Mouse (Mus musculus) thymus, adult 2 months (tissue): ENCODE data around the gene Celf2. TPM values are rescaled to one million over a fixed set of nuclear protein-coding genes. Genes with fewer than 3 reads are reported as not detected.
"Not testable (repeated sequence)": the region's sequence is repeated elsewhere in the genome, so short reads cannot be mapped to it uniquely, and the experiment has no call there.

Experiments
- DNase-seq: peaks from one replicate; pipeline ENCODE4 v3.0.0; 2021
- H3K27ac ChIP-seq: fragments of 200-500 bp; 2 replicates; pipeline ENCODE4 v1.5.1; 2012; ENCODE audit warnings: low read length, control low read depth; ENCODE audit not compliant: control insufficient read depth, insufficient read depth
- H3K27me3 ChIP-seq: fragments of 200-500 bp; 2 replicates; pipeline ENCODE4 v1.6.1; 2012; ENCODE audit warnings: mild to moderate bottlenecking, low read length, moderate library complexity, mixed read lengths; ENCODE audit not compliant: control insufficient read depth, insufficient read depth
- H3K36me3 ChIP-seq: fragments of 200-500 bp; 2 replicates; pipeline ENCODE4 v1.6.1; 2012; ENCODE audit warnings: mild to moderate bottlenecking, low read length, moderate library complexity; ENCODE audit not compliant: control insufficient read depth, insufficient read depth
- H3K4me1 ChIP-seq: fragments of 200-500 bp; replicated peaks from 2 replicates; pipeline ENCODE4 v1.6.1; 2012; ENCODE audit warnings: low read length; ENCODE audit not compliant: control insufficient read depth, insufficient read depth
- H3K4me3 ChIP-seq: fragments of 200-500 bp; 2 replicates; pipeline ENCODE4 v1.5.1; 2012; ENCODE audit warnings: mild to moderate bottlenecking, low read length, control low read depth, moderate library complexity; ENCODE audit not compliant: control insufficient read depth, insufficient read depth
- CTCF ChIP-seq: fragments of 200-500 bp; IDR thresholded peaks from 2 replicates; pipeline ENCODE4 v1.5.1; 2012; ENCODE audit warnings: mild to moderate bottlenecking, control low read depth, low read length, moderate library complexity, borderline replicate concordance; ENCODE audit not compliant: control insufficient read depth, poor library complexity, insufficient read depth; ENCODE audit errors: extremely low read depth
- POLR2A ChIP-seq: fragments of 200-500 bp; IDR thresholded peaks from 2 replicates; pipeline ENCODE4 v1.6.1; 2012; ENCODE audit warnings: mild to moderate bottlenecking, low read length, control low read depth, moderate library complexity; ENCODE audit not compliant: control insufficient read depth, poor library complexity, insufficient read depth; ENCODE audit errors: extremely low read depth
- WGBS: fragments of 180-500 bp; shearing (Covaris S2); methylation state at CpG from one replicate; pipeline ENCODE4 v1.1.7; 2018; 5-methylcytosine and 5-hydroxymethylcytosine counted together
- polyA plus RNA-seq: library from polyadenylated mRNA; depleted of rRNA; stranded (reverse); fragments of >200 nt; gene quantifications from 2 replicates; pipeline ENCODE4 v1.2.3, GENCODE M21; 2012; rRNA removed

Celf2 gene
- polyA plus RNA-seq: 214 and 260 TPM in 2 replicates

GRCm38 (mm10) chr2:7509463-7509862 lies at the start of gene Celf2:
TSS of gene Celf2 (minus strand) at chr2:7509563.
- not testable (repeated sequence) for H3K27ac ChIP-seq, H3K4me3 ChIP-seq, H3K4me1 ChIP-seq, DNase-seq, H3K36me3 ChIP-seq, H3K27me3 ChIP-seq
- 91% methylated on average over 9 of the region's 9 CpGs for WGBS

GRCm38 (mm10) chr2:7555144-7555892 lies 46.0 kb upstream of the Celf2 start:
- Histone ChIP-seq H3K36me3 (no peaks in the 10 kb centered on the region), H3K27me3 (no peaks in the 10 kb centered on the region), H3K4me1 (no peaks in the 10 kb centered on the region), H3K27ac (no peak overlapping the region), H3K4me3 (no peak overlapping the region)
- no peak for TF ChIP-seq POLR2A
- WGBS: 92% methylated on average over 4 of the region's 4 CpGs
- no peak for DNase-seq

DNA sequence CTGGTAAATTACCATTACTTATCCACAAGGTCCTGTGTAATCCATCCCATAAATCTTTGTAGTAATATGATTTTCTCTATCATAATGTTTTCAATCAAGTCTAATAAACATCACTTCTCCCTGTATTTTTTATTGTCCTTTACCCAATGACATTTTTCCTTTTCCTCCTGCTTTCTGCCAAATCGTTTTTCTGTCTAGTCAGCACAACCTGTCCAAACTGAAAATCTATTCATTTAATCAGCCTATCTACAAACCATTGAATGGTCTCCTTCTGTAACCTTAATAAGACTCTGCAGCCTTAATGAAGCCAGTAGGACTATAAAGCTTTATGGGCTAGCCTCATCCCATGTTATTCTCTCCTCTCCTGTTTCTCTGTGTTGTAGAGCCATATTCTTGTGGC lies 45.2 kb upstream of the Celf2 start:
- H3K27ac ChIP-seq: no peak overlapping the region
- TF ChIP-seq POLR2A (no peak), CTCF (no peak)
- no peak overlapping the region for H3K4me3 ChIP-seq
- no peaks in the 10 kb centered on the region for H3K36me3 ChIP-seq
- H3K27me3 ChIP-seq: no peaks in the 10 kb centered on the region
- H3K4me1 ChIP-seq: no peaks in the 10 kb centered on the region
- no peak for DNase-seq
- 76% methylated on average over 1 of the region's 1 CpGs for WGBS

GRCm38 (mm10) chr2:7552887-7553286 lies 43.5 kb upstream of the Celf2 start:
- 80% methylated on average over 3 of the region's 3 CpGs for WGBS
- DNase-seq: no peak
- no peak for TF ChIP-seq CTCF
- TF ChIP-seq POLR2A: no peak
- H3K4me1 ChIP-seq: no peaks in the 10 kb centered on the region
- no peaks in the 10 kb centered on the region for H3K36me3 ChIP-seq
- H3K27me3 ChIP-seq: no peaks in the 10 kb centered on the region
- no peak overlapping the region for H3K27ac ChIP-seq
- no peak overlapping the region for H3K4me3 ChIP-seq

DNA sequence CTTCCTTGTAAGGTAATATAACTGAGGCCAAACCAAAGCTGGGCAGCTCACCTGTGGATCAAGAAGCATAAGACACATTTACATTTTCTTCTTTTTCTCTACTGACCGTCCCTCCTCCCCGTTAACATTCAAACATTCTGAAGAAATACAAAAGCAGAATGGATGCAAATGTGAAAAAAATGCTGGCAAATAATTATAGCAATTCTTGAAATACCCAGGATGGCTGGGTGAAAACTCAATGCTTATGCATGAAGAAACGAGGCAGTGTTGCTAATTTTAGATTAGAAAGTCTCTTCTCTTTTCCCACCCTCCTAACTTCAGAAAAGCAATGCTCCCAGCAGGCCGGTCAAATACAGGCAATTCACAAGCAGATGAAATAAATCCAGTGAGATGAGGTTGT lies 39.5 kb upstream of the Celf2 start:
- Histone ChIP-seq H3K27ac (no peak overlapping the region), H3K36me3 (no peaks in the 10 kb centered on the region), H3K27me3 (no peaks in the 10 kb centered on the region), H3K4me1 (no peaks in the 10 kb centered on the region), H3K4me3 (no peak overlapping the region)
- DNase-seq: no peak
- TF ChIP-seq CTCF: no peak
- WGBS: 80% methylated on average over 4 of the region's 4 CpGs

GRCm38 (mm10) chr2:7534615-7535204 lies 25.3 kb upstream of the Celf2 start:
- TF ChIP-seq POLR2A: no peak
- no peak for TF ChIP-seq CTCF
- 79% methylated on average over 5 of the region's 5 CpGs for WGBS
- no peak overlapping the region for H3K27ac ChIP-seq
- H3K4me1 ChIP-seq: no peaks in the 10 kb centered on the region
- no peaks in the 10 kb centered on the region for H3K36me3 ChIP-seq
- no peak overlapping the region for H3K4me3 ChIP-seq
- DNase-seq: no peak
- no peaks in the 10 kb centered on the region for H3K27me3 ChIP-seq

- TF ChIP-seq POLR2A (no peak), CTCF (no peak)
- WGBS: 64% methylated on average over 2 of the region's 2 CpGs
- H3K27ac ChIP-seq: no peak overlapping the region
Measured at GRCm38 (mm10) chr2:7534195-7534594, 24.8 kb upstream of the Celf2 start.

More at GRCm38 (mm10) chr2:7534195-7534594, 24.8 kb upstream of the Celf2 start:
- no peaks in the 10 kb centered on the region for H3K36me3 ChIP-seq
- H3K4me1 ChIP-seq: no peaks in the 10 kb centered on the region
- no peak overlapping the region for H3K4me3 ChIP-seq
- no peak for DNase-seq
- no peaks in the 10 kb centered on the region for H3K27me3 ChIP-seq
